Mouse (Mus musculus): ENCODE data around the gene 1810043G02Rik. TPM values are rescaled to one million over a fixed set of nuclear protein-coding genes. Genes with fewer than 3 reads are reported as not detected.
A peak's percentile ranks its signal among the peaks of the same experiment; 100 is the strongest.

The 1810043G02Rik gene
- polyA plus RNA-seq, 1 experiment, result not detected

GRCm38 (mm10) chr10:77971191-77971590 lies 7.1 kb upstream of the 1810043G02Rik start:
- no peak overlapping the region for H3K27ac ChIP-seq (ENCODE audit: insufficient read depth, low read depth, low read length)
- peaks cover 10% of the 10 kb centered on the region; the same call in 1 of the 2 replicates for H3K4me1 ChIP-seq (ENCODE audit: control insufficient read depth, insufficient read depth, low read length)
- H3K4me3 ChIP-seq (ENCODE audit: insufficient read depth, low read depth, low read length), result no peak overlapping the region
- 90% methylated on average over 10 of the region's 10 CpGs for WGBS
- TF ChIP-seq CTCF (IDR thresholded peaks at IDR 0.05; ENCODE audit: insufficient read depth, low read depth, low read length) (no peak), POLR2A (IDR thresholded peaks at IDR 0.05; ENCODE audit: insufficient read depth, low read depth, low read length) (no peak)

- WGBS, result 62% methylated on average over 17 of the region's 17 CpGs
- Histone ChIP-seq H3K4me1 (ENCODE audit: control insufficient read depth, insufficient read depth, low read length) (peaks cover 10% of the 10 kb centered on the region; the same call in 1 of the 2 replicates), H3K4me3 (ENCODE audit: insufficient read depth, low read depth, low read length) (no peak overlapping the region), H3K27ac (ENCODE audit: insufficient read depth, low read depth, low read length) (no peak overlapping the region)
- TF ChIP-seq CTCF (IDR thresholded peaks at IDR 0.05; ENCODE audit: insufficient read depth, low read depth, low read length) (0 out of 2 replicates have a peak, but pooled peaks have one; percentile 11), POLR2A (IDR thresholded peaks at IDR 0.05; ENCODE audit: insufficient read depth, low read depth, low read length) (no peak)
Observed at GRCm38 (mm10) chr10:77971709-77972553, 6.4 kb upstream of the 1810043G02Rik start.

GRCm38 (mm10) chr10:77974323-77974722 lies 4.0 kb upstream of the 1810043G02Rik start:
- Histone ChIP-seq H3K27ac (ENCODE audit: insufficient read depth, low read depth, low read length) (no peak overlapping the region), H3K4me3 (ENCODE audit: insufficient read depth, low read depth, low read length) (no peak overlapping the region), H3K4me1 (ENCODE audit: control insufficient read depth, insufficient read depth, low read length) (peaks cover 8% of the 10 kb centered on the region)
- 66% methylated on average over 5 of the region's 5 CpGs for WGBS
- no peak for TF ChIP-seq CTCF (IDR thresholded peaks at IDR 0.05; ENCODE audit: insufficient read depth, low read depth, low read length)
- TF ChIP-seq POLR2A (IDR thresholded peaks at IDR 0.05; ENCODE audit: insufficient read depth, low read depth, low read length), result no peak

- peaks cover 4% of the 10 kb centered on the region for H3K4me1 ChIP-seq (ENCODE audit: control insufficient read depth, insufficient read depth, low read length)
- TF ChIP-seq POLR2A (IDR thresholded peaks at IDR 0.05; ENCODE audit: insufficient read depth, low read depth, low read length) (no peak), CTCF (IDR thresholded peaks at IDR 0.05; ENCODE audit: insufficient read depth, low read depth, low read length) (no peak)
- H3K4me3 ChIP-seq (ENCODE audit: insufficient read depth, low read depth, low read length), result no peak overlapping the region
- H3K27ac ChIP-seq (ENCODE audit: insufficient read depth, low read depth, low read length), result no peak overlapping the region
- 82% methylated on average over 5 of the region's 5 CpGs for WGBS
Observed at GRCm38 (mm10) chr10:77974811-77975210, 3.5 kb upstream of the 1810043G02Rik start.

GRCm38 (mm10) chr10:77975653-77976052 lies 2.7 kb upstream of the 1810043G02Rik start:
- Histone ChIP-seq H3K4me3 (ENCODE audit: insufficient read depth, low read depth, low read length) (no peak overlapping the region), H3K4me1 (ENCODE audit: control insufficient read depth, insufficient read depth, low read length) (peaks cover 2% of the 10 kb centered on the region), H3K27ac (ENCODE audit: insufficient read depth, low read depth, low read length) (no peak overlapping the region)
- TF ChIP-seq POLR2A (IDR thresholded peaks at IDR 0.05; ENCODE audit: insufficient read depth, low read depth, low read length) (no peak), CTCF (IDR thresholded peaks at IDR 0.05; ENCODE audit: insufficient read depth, low read depth, low read length) (no peak)
- WGBS, result 47% methylated on average over 4 of the region's 4 CpGs

- Histone ChIP-seq H3K27ac (ENCODE audit: insufficient read depth, low read depth, low read length) (no peak overlapping the region), H3K4me1 (ENCODE audit: control insufficient read depth, insufficient read depth, low read length) (peaks cover 2% of the 10 kb centered on the region), H3K4me3 (ENCODE audit: insufficient read depth, low read depth, low read length) (no peak overlapping the region)
- WGBS, result 74% methylated on average over 8 of the region's 8 CpGs
- TF ChIP-seq POLR2A (IDR thresholded peaks at IDR 0.05; ENCODE audit: insufficient read depth, low read depth, low read length), result no peak
- TF ChIP-seq CTCF (IDR thresholded peaks at IDR 0.05; ENCODE audit: insufficient read depth, low read depth, low read length), result no peak
Observed at GRCm38 (mm10) chr10:77976458-77977150, 1.7 kb upstream of the 1810043G02Rik start.

- Histone ChIP-seq H3K4me3 (ENCODE audit: insufficient read depth, low read depth, low read length) (no peak overlapping the region), H3K27ac (ENCODE audit: insufficient read depth, low read depth, low read length) (no peak overlapping the region), H3K4me1 (ENCODE audit: control insufficient read depth, insufficient read depth, low read length) (no peaks in the 10 kb centered on the region; the same call in 1 of the 2 replicates)
- WGBS, result 1% methylated on average over 4 of the region's 4 CpGs
- TF ChIP-seq CTCF (IDR thresholded peaks at IDR 0.05; ENCODE audit: insufficient read depth, low read depth, low read length) (peak; percentile 56), POLR2A (IDR thresholded peaks at IDR 0.05; ENCODE audit: insufficient read depth, low read depth, low read length) (no peak)
Observed at GRCm38 (mm10) chr10:77984660-77985059, 6.3 kb downstream of the 1810043G02Rik start.

GRCm38 (mm10) chr10:77985775-77986174 lies 7.5 kb downstream of the 1810043G02Rik start:
- 81% methylated on average over 5 of the region's 5 CpGs for WGBS
- H3K27ac ChIP-seq (ENCODE audit: insufficient read depth, low read depth, low read length), result no peak overlapping the region
- H3K4me3 ChIP-seq (ENCODE audit: insufficient read depth, low read depth, low read length), result no peak overlapping the region
- TF ChIP-seq CTCF (IDR thresholded peaks at IDR 0.05; ENCODE audit: insufficient read depth, low read depth, low read length) (no peak), POLR2A (IDR thresholded peaks at IDR 0.05; ENCODE audit: insufficient read depth, low read depth, low read length) (no peak)
- H3K4me1 ChIP-seq (ENCODE audit: control insufficient read depth, insufficient read depth, low read length), result no peaks in the 10 kb centered on the region; the same call in 1 of the 2 replicates

- TF ChIP-seq POLR2A (IDR thresholded peaks at IDR 0.05; ENCODE audit: insufficient read depth, low read depth, low read length) (no peak), CTCF (IDR thresholded peaks at IDR 0.05; ENCODE audit: insufficient read depth, low read depth, low read length) (no peak)
- 82% methylated on average over 3 of the region's 3 CpGs for WGBS
- no peak overlapping the region for H3K4me3 ChIP-seq (ENCODE audit: insufficient read depth, low read depth, low read length)
- no peak overlapping the region for H3K27ac ChIP-seq (ENCODE audit: insufficient read depth, low read depth, low read length)
- H3K4me1 ChIP-seq (ENCODE audit: control insufficient read depth, insufficient read depth, low read length), result no peaks in the 10 kb centered on the region
Observed at GRCm38 (mm10) chr10:77995639-77996038, 17.3 kb downstream of the 1810043G02Rik start.

Measured in olfactory bulb, adult 2 months (tissue).